In the genomic region with DNA sequence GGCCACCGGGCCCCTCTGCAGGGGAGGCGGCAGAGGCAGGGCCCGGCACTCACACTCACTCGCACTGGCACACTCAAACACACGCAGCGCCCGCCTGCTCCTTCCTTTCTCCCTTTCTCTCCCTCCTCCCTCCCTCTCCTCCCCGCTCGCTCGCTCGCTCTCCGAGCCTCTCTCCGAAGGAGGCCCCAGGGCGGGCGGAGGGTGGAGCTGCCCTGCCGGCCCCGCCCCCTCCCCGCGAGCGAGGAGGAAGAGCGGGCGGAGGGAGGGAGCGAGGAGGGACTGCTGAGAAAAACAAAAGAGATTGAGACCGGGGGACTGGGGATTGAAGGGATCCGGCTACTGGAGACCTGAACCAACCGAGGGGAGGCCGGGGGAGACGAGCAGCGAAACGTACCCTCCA, we compare ENCODE assay signal across 8 mouse cellular contexts. TPM values are rescaled to one million over a fixed set of nuclear protein-coding genes. Genes with fewer than 3 reads are reported as not detected.
DNase-seq lines count a peak whose midpoint lies in the region; ATAC-seq and TF ChIP-seq lines count a peak whose summit lies in the region.

No protein-coding gene starts in this region.

- H3K4me2 ChIP-seq in heart, embryonic 13.5 days: peak overlapping the region; percentile 90
- H3K4me2 ChIP-seq in liver, postnatal 0 days (ENCODE audit: low read depth, low read length): peak overlapping the region; percentile 90
- H3K4me2 ChIP-seq in neural tube, embryonic 14.5 days (ENCODE audit: low read depth, low read length): peak overlapping the region; percentile 98

- H3K4me1 ChIP-seq in erythroblast, embryonic 14.5 days (ENCODE audit: control insufficient read depth): peaks cover 95% of the 10 kb centered on the region
- peaks cover 76% of the 10 kb centered on the region for H3K4me1 ChIP-seq in heart, embryonic 13.5 days
- H3K4me1 ChIP-seq in liver, postnatal 0 days (ENCODE audit: insufficient read depth): peaks cover 67% of the 10 kb centered on the region
- H3K4me1 ChIP-seq in neural tube, embryonic 14.5 days (ENCODE audit: control insufficient read depth, insufficient read depth, low read length): peaks cover 66% of the 10 kb centered on the region

- WGBS in heart, embryonic 13.5 days: 5% methylated on average over 12 of the region's 30 CpGs
- 3% methylated on average over 22 of the region's 30 CpGs for WGBS in liver, postnatal 0 days (ENCODE audit: insufficient replicate concordance)
- WGBS in neural tube, embryonic 14.5 days: 1% methylated on average over 21 of the region's 30 CpGs

- peaks cover 37% of the 10 kb centered on the region for H3K36me3 ChIP-seq in erythroblast, embryonic 14.5 days (ENCODE audit: control insufficient read depth)
- peaks cover 23% of the 10 kb centered on the region for H3K36me3 ChIP-seq in heart, embryonic 13.5 days
- H3K36me3 ChIP-seq in liver, postnatal 0 days (replicated peaks; ENCODE audit: insufficient read depth, low read length): peaks cover 20% of the 10 kb centered on the region
- peaks cover 16% of the 10 kb centered on the region for H3K36me3 ChIP-seq in neural tube, embryonic 14.5 days (ENCODE audit: control insufficient read depth, insufficient read depth, low read length)

- H3K9me3 ChIP-seq in erythroblast, embryonic 14.5 days (ENCODE audit: control insufficient read depth, low read length): no peaks in the 10 kb centered on the region
- H3K9me3 ChIP-seq in heart, embryonic 13.5 days: no peaks in the 10 kb centered on the region
- no peaks in the 10 kb centered on the region for H3K9me3 ChIP-seq in liver, postnatal 0 days (ENCODE audit: low read length)
- H3K9me3 ChIP-seq in neural tube, embryonic 14.5 days (ENCODE audit: control insufficient read depth, low read length): no peaks in the 10 kb centered on the region

- H3K9ac ChIP-seq in heart, embryonic 13.5 days: peak overlapping the region; percentile 96
- H3K9ac ChIP-seq in liver, postnatal 0 days (replicated peaks): peak overlapping the region; percentile 94
- H3K9ac ChIP-seq in neural tube, embryonic 14.5 days (replicated peaks; ENCODE audit: low read depth, low read length): peak overlapping the region; percentile 90

- no peak for TF ChIP-seq CTCF in liver, postnatal 0 days (IDR thresholded peaks at IDR 0.05; ENCODE audit: low read depth)

- no peak for TF ChIP-seq EP300 in liver, postnatal 0 days (IDR thresholded peaks at IDR 0.05; ENCODE audit: low read depth)

- peak; percentile 87 for DNase-seq in brain, embryonic 18.5 days (ENCODE audit: low read depth, low spot score)
- peak; percentile 96 for DNase-seq in kidney, postnatal 10 days
- peak; percentile 93 for DNase-seq in liver, postnatal 0 days
- peak; percentile 94 for DNase-seq in testis, postnatal 10 days (ENCODE audit: low spot score)

- H3K27me3 ChIP-seq in erythroblast, embryonic 14.5 days (ENCODE audit: control insufficient read depth): no peaks in the 10 kb centered on the region
- no peaks in the 10 kb centered on the region for H3K27me3 ChIP-seq in heart, embryonic 13.5 days (replicated peaks)
- no peaks in the 10 kb centered on the region for H3K27me3 ChIP-seq in liver, postnatal 0 days (ENCODE audit: insufficient read depth, low read length)
- no peaks in the 10 kb centered on the region for H3K27me3 ChIP-seq in neural tube, embryonic 14.5 days (ENCODE audit: control insufficient read depth, insufficient read depth, low read length)

- peak; percentile 76 for ATAC-seq in CD4-positive, CD25-positive, alpha-beta regulatory T cell, adult 4 months
- ATAC-seq in heart, embryonic 13.5 days (ENCODE audit: extremely low read depth, insufficient number of reproducible peaks, low FRiP score, low TSS enrichment): peak; percentile 80
- peak; percentile 81 for ATAC-seq in liver, postnatal 0 days
- ATAC-seq in neural tube, embryonic 14.5 days (ENCODE audit: low read depth): peak; percentile 70

- peak overlapping the region; percentile 89 for H3K4me3 ChIP-seq in erythroblast, embryonic 14.5 days (replicated peaks)
- H3K4me3 ChIP-seq in heart, embryonic 13.5 days: peak overlapping the region; percentile 91
- H3K4me3 ChIP-seq in liver, postnatal 0 days (ENCODE audit: low read depth, low read length): peak overlapping the region; percentile 82
- H3K4me3 ChIP-seq in neural tube, embryonic 14.5 days (ENCODE audit: low read depth, low read length): peak overlapping the region; percentile 89

- peak overlapping the region; percentile 99 for H3K27ac ChIP-seq in heart, embryonic 13.5 days (replicated peaks)
- H3K27ac ChIP-seq in liver, postnatal 0 days (ENCODE audit: low read depth): peak overlapping the region; percentile 93
- peak overlapping the region; percentile 92 for H3K27ac ChIP-seq in neural tube, embryonic 14.5 days (ENCODE audit: low read depth, low read length)

RNA-seq across cellular contexts. Expression of gene Pprc1, which starts 5.2 kb away (rescaled TPM):
- polyA plus RNA-seq in CD4-positive, CD25-positive, alpha-beta regulatory T cell, adult 4 months (2017; shearing (Covaris generic)): 10 to 100 TPM; 20.3 to 20.4 TPM
- 1.9 and 3.3 TPM in 2 replicates for polyA plus RNA-seq in erythroblast, embryonic 14.5 days (2012)
- polyA plus RNA-seq in heart, embryonic 13.5 days (2015; fragmentation: Nextera tagmentation; extraction: Ambion mirVana): 19.9 and 21.4 TPM in 2 replicates
- polyA plus RNA-seq in liver, postnatal 0 days (2015; fragmentation: Nextera tagmentation; extraction: Ambion mirVana): 7.7 and 8.1 TPM in 2 replicates
- polyA plus RNA-seq in neural tube, embryonic 14.5 days (2014; fragmentation: Nextera tagmentation; extraction: Ambion mirVana): 21.7 and 29.3 TPM in 2 replicates

RNA-seq across cellular contexts. Expression of gene Ldb1, which starts 5.5 kb away (rescaled TPM):
- 10 to 100 TPM; 43.6 to 47.2 TPM for polyA plus RNA-seq in CD4-positive, CD25-positive, alpha-beta regulatory T cell, adult 4 months (2017; shearing (Covaris generic))
- polyA plus RNA-seq in erythroblast, embryonic 14.5 days (2012): 65.5 and 65.9 TPM in 2 replicates
- 64.7 and 69.7 TPM in 2 replicates for polyA plus RNA-seq in heart, embryonic 13.5 days (2015; fragmentation: Nextera tagmentation; extraction: Ambion mirVana)
- polyA plus RNA-seq in liver, postnatal 0 days (2015; fragmentation: Nextera tagmentation; extraction: Ambion mirVana): 32.3 and 34.4 TPM in 2 replicates
- polyA plus RNA-seq in neural tube, embryonic 14.5 days (2014; fragmentation: Nextera tagmentation; extraction: Ambion mirVana): 93.1 and 98.6 TPM in 2 replicates

RNA-seq across cellular contexts. Expression of gene Hps6, which starts 36.2 kb away (rescaled TPM):
- 1 to 10 TPM; 2.6 to 4.7 TPM for polyA plus RNA-seq in CD4-positive, CD25-positive, alpha-beta regulatory T cell, adult 4 months (2017; shearing (Covaris generic))
- 0.04 and 0.06 TPM in 2 replicates for polyA plus RNA-seq in erythroblast, embryonic 14.5 days (2012)
- 5.9 and 6.3 TPM in 2 replicates for polyA plus RNA-seq in heart, embryonic 13.5 days (2015; fragmentation: Nextera tagmentation; extraction: Ambion mirVana)
- polyA plus RNA-seq in liver, postnatal 0 days (2015; fragmentation: Nextera tagmentation; extraction: Ambion mirVana): 2.0 and 2.2 TPM in 2 replicates
- polyA plus RNA-seq in neural tube, embryonic 14.5 days (2014; fragmentation: Nextera tagmentation; extraction: Ambion mirVana): 1.4 and 2.4 TPM in 2 replicates

RNA-seq across cellular contexts. Expression of gene Nolc1, which starts 36.2 kb away (rescaled TPM):
- polyA plus RNA-seq in CD4-positive, CD25-positive, alpha-beta regulatory T cell, adult 4 months (2017; shearing (Covaris generic)): 10 to 100 TPM; 67.5 to 86.6 TPM
- polyA plus RNA-seq in erythroblast, embryonic 14.5 days (2012): 3.1 and 3.4 TPM in 2 replicates
- 48.4 and 48.9 TPM in 2 replicates for polyA plus RNA-seq in heart, embryonic 13.5 days (2015; fragmentation: Nextera tagmentation; extraction: Ambion mirVana)
- polyA plus RNA-seq in liver, postnatal 0 days (2015; fragmentation: Nextera tagmentation; extraction: Ambion mirVana): 23.1 and 26.9 TPM in 2 replicates
- 61.4 and 61.7 TPM in 2 replicates for polyA plus RNA-seq in neural tube, embryonic 14.5 days (2014; fragmentation: Nextera tagmentation; extraction: Ambion mirVana)

RNA-seq across cellular contexts. Expression of gene Armh3, which starts 41.2 kb away (rescaled TPM):
- 10 to 100 TPM in 1 of 2 experiments, 1 to 10 TPM in 1; 9.1 to 12.8 TPM for polyA plus RNA-seq in CD4-positive, CD25-positive, alpha-beta regulatory T cell, adult 4 months (2017; shearing (Covaris generic))
- 0.07 TPM in 1 of 2 replicates, not detected in the other for polyA plus RNA-seq in erythroblast, embryonic 14.5 days (2012)
- polyA plus RNA-seq in heart, embryonic 13.5 days (2015; fragmentation: Nextera tagmentation; extraction: Ambion mirVana): 12.7 and 13.0 TPM in 2 replicates
- polyA plus RNA-seq in liver, postnatal 0 days (2015; fragmentation: Nextera tagmentation; extraction: Ambion mirVana): 3.1 and 3.5 TPM in 2 replicates
- 21.7 and 22.5 TPM in 2 replicates for polyA plus RNA-seq in neural tube, embryonic 14.5 days (2014; fragmentation: Nextera tagmentation; extraction: Ambion mirVana)

Comparison
In these comparisons a context has a peak if more than half of its experiments do, and no peak if none do; other contexts are left out.
1. Peak in every context shown above with its lines: DNase-seq, ATAC-seq, H3K4me3 ChIP-seq and H3K27ac ChIP-seq.